Mouse (Mus musculus) R1 (cell line): Measurements from ENCODE around the gene Cactin.

ENCODE experiments used
- DNase-seq: peaks from one replicate; pipeline ENCODE4 v3.0.0-alpha.2; 2018; ENCODE audit warnings: low read depth, low spot score

Cactin gene

GRCm38 (mm10) chr10:81363436-81364346, 42.8 kb downstream of the Cactin start:
- peak; percentile 55 for DNase-seq

GRCm38 (mm10) chr10:81364666-81365065, 43.8 kb downstream of the Cactin start:
- no peak for DNase-seq

GRCm38 (mm10) chr10:81365073-81365472, 44.2 kb downstream of the Cactin start:
- DNase-seq = peak; percentile 48

GRCm38 (mm10) chr10:81365672-81366476, 45.0 kb downstream of the Cactin start, which contains the start of gene 4930404N11Rik:
Gene 4930404N11Rik (minus strand): TSS chr10:81365816.
- DNase-seq = peak; percentile 83

GRCm38 (mm10) chr10:81366477-81367206, 45.7 kb downstream of the Cactin start:
- peak; percentile 47 for DNase-seq

GRCm38 (mm10) chr10:81367207-81367495, 46.2 kb downstream of the Cactin start:
- DNase-seq = peak; percentile 21

- peak; percentile 75 for DNase-seq
Measured at GRCm38 (mm10) chr10:81375322-81375721, 54.4 kb downstream of the Cactin start.
